Mouse (Mus musculus): ENCODE data around the gene Ddx55.

Gene Ddx55

DNA sequence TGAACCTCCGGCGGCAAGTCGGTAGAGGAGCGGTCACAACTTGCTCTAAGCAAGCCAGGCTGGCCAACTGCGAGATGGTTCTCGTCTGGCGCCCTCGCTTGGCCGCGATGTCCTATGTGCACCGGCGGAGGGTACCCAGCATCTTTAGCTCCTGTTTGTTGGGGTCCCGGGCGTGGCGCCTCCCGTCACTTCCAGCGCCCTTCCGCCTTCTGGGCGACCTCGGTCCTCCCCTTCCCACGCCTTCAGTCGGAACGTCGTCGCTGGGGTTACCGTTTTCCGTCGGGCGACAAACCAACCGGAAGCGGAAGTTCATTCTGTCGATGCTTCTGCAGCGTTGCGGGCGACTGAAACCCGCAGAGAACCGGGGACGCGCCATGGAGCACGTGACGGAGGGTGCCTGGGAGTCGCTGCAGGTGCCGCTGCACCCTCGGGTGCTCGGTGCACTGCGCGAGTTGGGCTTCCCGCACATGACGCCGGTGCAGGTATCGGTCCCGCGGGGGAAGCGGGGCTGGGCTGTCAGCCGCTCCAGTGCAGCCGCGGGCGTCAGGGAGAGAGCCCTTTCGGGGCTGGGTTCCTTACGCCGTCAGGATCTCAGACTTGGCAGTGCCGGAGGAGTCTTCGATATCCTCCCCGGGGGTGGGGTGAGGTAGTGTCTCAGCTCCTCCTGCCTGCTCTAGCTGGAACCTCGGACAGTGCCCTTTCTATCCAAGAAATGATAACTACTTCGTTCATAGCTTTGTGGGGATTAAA lies at the start of gene Ddx55:
Ddx55 (plus strand) TSS at position 307 of the 750 bp plus-strand sequence.
- peak; percentile 82 for DNase-seq (ENCODE audit: extremely low spot score, low read depth, low spot score)

DNA sequence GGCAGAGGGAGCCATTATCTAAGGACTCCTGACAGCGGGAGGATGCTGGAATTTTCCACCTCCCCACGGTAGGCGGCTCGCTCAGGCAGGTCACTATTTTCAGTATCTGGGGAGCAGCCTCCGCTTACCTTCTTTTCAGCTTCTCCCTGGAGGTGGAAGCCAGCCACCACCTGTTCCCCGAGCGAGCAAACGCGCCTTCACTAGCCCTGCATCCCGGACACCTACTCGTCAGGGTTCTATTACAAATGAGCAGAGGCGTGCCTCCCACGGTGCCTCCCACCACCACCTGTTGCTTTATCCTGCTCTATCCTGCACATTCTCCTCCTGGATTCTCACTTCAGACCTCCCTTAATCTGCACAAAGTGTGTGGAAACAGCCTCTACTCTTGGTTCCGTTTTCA lies 48.9 kb upstream of the Ddx55 start:
- no peak for DNase-seq (ENCODE audit: extremely low spot score, low read depth, low spot score)

GRCm38 (mm10) chr5:124505235-124505634 lies 47.4 kb upstream of the Ddx55 start:
- no peak for DNase-seq (ENCODE audit: extremely low spot score, low read depth, low spot score)

DNA sequence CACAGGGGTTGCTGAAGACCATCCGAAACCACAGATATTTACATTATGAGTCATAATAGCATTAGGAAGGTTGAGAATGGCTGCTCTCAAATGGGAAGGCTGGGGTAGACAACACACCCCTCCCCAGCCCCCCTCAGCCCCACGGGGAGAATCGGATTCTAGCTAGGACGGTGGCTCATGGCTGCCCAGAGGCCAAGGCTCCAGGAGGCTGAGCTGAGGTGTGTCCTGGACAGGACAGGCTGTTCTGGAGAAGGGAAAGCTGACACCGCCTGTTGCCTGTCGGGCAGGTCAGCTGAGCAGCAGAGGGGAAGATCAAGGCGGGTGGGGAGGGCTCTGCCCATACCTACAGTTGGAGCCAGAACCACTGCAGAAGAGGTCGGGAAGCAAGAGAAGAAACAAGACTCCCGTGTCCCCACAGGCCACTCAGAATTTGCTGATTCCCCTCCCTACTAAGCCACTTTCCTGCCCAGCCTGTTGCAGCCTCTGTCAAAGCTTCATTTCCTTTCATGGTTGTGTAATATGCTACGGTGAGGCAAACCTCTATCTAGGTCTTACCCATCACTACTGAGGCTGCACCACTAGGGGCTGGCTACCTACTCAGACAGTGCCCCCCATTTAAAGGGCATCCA lies 45.8 kb upstream of the Ddx55 start:
- no peak for DNase-seq (ENCODE audit: extremely low spot score, low read depth, low spot score)

- no peak for DNase-seq (ENCODE audit: extremely low spot score, low read depth, low spot score)
Observed at GRCm38 (mm10) chr5:124509200-124509599, 43.5 kb upstream of the Ddx55 start.

DNA sequence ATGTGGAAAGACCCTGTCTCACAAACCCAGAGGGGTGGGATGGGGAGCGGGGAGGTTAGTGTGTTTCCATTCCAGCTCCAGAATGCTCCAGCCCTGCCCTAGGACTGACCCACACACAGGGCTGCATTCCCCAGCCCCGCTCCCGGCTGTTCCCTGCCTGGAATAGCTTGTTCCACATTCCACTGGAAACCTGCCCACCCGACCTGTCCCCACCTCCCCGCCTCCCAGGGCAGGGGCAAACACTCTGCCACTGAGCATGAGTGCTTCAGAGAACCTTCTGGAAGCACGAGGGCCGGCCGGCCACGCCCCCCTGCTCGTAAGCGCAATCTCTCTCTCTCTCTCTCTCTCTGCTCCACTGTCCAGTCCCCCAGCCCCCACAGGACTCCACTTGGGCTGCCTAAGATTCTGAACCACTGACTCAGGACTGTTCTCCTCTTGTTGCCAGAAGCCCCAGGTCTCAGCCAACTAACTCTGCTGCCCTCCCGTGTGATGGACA lies 42.9 kb upstream of the Ddx55 start:
- DNase-seq (ENCODE audit: extremely low spot score, low read depth, low spot score) = no peak

DNA sequence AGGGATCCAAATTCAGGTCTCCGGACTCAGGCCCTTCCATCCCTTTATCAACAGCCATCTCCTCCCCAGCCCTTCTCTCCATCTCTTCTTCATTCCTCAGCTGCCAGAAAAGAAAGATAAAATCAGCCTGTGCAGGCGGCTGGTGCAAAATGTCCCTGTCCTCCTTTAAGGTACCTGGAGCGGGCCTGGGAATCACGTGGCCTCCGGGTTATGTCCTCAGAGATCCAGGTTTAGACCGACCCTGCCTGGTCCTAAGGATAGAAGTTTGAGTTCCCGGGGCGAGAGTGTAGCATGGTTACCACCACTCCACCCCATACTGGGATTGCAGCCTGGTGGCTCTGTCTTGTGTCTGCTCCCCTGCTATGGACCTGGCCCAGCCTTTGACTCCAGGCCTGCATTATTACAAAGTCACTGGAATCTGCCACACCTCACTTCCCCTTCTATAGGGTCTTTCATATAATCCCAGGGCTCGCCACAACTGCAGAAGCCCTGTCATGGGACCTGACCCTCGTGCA lies 42.1 kb upstream of the Ddx55 start:
- no peak for DNase-seq (ENCODE audit: extremely low spot score, low read depth, low spot score)

DNA sequence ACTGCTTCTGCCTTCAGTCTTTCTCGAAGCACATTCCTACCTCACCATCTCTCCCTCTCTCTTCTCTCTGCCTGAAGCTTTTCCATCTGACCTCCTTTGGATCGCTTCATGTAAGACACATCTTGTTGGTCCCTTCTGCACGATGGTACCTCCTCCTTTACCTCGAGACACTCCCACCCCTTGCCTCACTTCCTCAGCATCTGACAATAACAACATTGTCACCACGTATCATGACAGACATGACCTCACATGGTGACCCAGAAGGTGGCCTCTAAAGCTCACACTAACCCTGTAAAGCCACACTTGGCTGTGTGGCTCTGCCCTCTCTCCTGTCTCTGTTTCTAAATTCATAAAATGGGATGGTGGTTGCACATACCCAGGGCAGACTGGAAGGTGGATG lies 36.9 kb upstream of the Ddx55 start:
- DNase-seq (ENCODE audit: extremely low spot score, low read depth, low spot score) = no peak

GRCm38 (mm10) chr5:124518648-124519047 lies 34.0 kb upstream of the Ddx55 start:
- DNase-seq (ENCODE audit: extremely low spot score, low read depth, low spot score) = no peak

GRCm38 (mm10) chr5:124521588-124521987 lies 31.1 kb upstream of the Ddx55 start:
- no peak for DNase-seq (ENCODE audit: extremely low spot score, low read depth, low spot score)

DNA sequence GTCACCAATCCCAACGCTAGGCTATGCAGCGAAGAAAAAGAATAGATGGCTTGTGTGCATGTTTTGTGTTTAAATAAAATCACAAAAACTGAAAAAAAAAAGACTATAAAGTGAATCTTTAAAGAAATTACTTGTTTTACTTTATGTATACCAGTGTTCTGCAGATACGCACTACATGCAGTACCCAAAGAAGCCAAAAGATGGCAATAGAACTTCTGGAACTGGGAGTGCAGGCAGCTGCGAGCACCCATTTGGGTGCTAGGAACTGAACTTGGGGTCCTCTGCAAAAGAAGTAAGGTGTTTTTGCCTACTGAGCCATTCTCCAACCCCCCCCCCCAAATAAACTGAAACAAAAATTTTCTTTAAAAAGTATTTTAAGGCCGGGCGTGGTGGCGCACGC lies 29.6 kb upstream of the Ddx55 start:
- DNase-seq (ENCODE audit: extremely low spot score, low read depth, low spot score) = no peak

- DNase-seq (ENCODE audit: extremely low spot score, low read depth, low spot score) = no peak
Observed at GRCm38 (mm10) chr5:124524943-124525342, 27.7 kb upstream of the Ddx55 start.

GRCm38 (mm10) chr5:124528351-124528750 lies 24.3 kb upstream of the Ddx55 start:
- no peak for DNase-seq (ENCODE audit: extremely low spot score, low read depth, low spot score)

- no peak for DNase-seq (ENCODE audit: extremely low spot score, low read depth, low spot score)
Observed at GRCm38 (mm10) chr5:124528791-124529190, 23.9 kb upstream of the Ddx55 start.

DNA sequence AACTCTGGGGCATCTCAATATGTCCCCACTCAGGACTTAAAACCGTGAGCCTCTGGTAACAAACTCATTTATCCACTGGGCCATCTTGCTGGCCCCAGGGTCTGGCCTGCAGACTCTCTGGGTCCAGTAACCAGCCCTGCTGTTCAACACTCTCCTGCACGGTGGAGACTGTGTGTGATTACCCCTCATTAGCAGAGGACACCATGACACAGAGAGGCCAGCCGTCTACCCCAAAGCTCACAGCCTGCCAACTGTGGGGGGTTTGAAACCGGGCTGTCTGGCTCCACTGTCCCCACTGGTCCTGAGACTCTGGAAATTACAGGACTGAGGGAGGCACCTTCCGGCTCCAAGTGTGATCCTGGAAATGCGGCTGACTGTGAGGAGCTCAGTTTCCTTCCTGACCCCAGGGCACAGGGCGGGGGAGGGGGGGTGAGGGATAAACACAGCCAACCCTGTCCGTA lies 23.4 kb upstream of the Ddx55 start:
- DNase-seq (ENCODE audit: extremely low spot score, low read depth, low spot score) = no peak

DNA sequence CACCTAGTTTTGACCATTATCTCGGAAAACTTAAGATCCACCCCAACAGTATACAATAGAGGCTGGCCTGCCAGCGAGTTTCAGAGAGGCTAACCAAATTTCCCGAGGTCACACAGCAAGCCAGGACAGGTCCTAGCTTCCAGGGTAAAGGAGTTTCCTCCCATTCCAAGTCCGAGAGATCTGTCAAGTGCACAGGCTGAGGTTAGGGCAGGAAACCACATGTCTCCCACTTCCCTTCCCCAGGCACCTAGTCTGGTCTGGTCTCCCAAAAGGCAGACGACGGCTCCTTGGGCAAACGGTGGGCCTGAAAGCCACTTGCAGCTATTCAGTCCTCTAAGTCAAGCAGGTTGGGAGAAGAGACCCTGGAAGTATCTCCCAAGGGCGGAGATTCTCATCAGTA lies 23.0 kb upstream of the Ddx55 start:
- DNase-seq (ENCODE audit: extremely low spot score, low read depth, low spot score) = no peak

- DNase-seq (ENCODE audit: extremely low spot score, low read depth, low spot score) = no peak
Observed at GRCm38 (mm10) chr5:124530655-124531582, 21.7 kb upstream of the Ddx55 start, which contains the start of gene Rilpl1. Gene Rilpl1 (minus strand): TSS chr5:124531391.

DNA sequence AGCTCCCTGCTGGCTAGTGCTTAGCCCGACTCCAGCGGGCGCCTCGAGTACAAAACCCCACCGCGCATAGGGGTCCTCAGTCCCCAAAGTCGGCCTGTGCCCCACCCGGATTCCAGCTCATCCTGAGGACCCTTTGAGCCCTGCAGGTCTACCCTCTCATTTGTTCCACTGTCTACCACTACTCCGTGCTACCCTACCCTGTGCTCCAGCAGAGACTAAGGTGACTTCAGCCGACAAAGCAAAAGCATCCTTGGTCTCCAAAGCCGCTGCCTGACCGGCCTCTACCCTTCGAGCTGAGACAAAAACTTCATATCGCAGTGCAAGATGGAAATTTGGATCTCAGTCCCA lies 21.1 kb upstream of the Ddx55 start:
- DNase-seq (ENCODE audit: extremely low spot score, low read depth, low spot score) = no peak

DNA sequence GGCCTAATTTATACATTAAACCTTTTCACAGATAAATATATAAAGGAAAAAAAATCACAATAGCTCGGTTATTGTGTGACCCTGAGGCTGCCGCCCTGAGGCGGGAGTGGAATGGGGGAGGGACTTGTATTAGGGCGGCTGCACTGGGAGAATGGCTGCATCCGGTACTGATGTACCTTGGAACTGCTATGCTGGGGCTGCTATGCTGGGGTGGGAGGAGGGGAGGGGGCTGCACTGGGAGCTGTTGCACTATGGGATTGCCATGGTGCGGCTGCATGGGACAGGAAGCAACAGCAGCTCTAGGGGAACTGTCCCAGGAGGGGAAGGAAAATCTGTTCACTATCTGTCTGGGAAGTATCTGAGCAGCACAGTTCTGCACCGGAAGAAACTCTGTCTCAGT lies 20.2 kb upstream of the Ddx55 start:
- no peak for DNase-seq (ENCODE audit: extremely low spot score, low read depth, low spot score)

- no peak for DNase-seq (ENCODE audit: extremely low spot score, low read depth, low spot score)
Observed at GRCm38 (mm10) chr5:124535016-124535415, 17.6 kb upstream of the Ddx55 start.

DNA sequence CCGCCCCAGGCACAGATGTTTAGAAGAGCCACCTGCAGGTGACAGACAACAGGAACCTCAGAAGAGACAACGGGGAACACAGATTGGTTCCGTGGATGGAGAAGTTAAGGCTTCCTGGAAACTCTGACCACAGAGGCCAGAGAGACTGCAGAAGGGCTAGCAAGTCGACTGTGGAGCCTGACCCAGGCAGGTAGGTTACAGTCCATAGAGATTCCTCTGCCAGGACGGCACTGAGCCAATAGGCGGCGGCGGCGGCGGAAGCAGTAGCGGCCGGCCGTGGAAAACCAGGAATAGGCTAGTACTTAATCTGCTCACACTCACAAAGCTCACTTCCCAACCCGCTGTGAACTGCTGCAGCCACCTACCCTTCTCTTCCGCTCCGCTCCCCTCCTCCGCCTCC lies 15.9 kb upstream of the Ddx55 start:
- DNase-seq (ENCODE audit: extremely low spot score, low read depth, low spot score) = no peak

Measured in hindlimb bud, embryonic 11.5 days (tissue).